Mouse (Mus musculus) forebrain, embryonic 15.5 days (tissue): ENCODE results near the gene Carmil2. TPM values are rescaled to one million over a fixed set of nuclear protein-coding genes. Genes with fewer than 3 reads are reported as not detected.

Source experiments
- ATAC-seq: fragments of 200-750 bp; cut with Nextera tagmentation; replicated peaks from 2 replicates; pipeline ENCODE4 v1.8.0; 2017; ENCODE audit warnings: mild to moderate bottlenecking, moderate TSS enrichment, moderate library complexity
- H3K27ac ChIP-seq: fragments of 300-500 bp; sonication (generic); replicated peaks from 2 replicates; pipeline ENCODE4 v1.5.1; 2015; ENCODE audit warnings: mild to moderate bottlenecking, inconsistent platforms
- H3K27me3 ChIP-seq: fragments of 300-500 bp; sonication (generic); 2 replicates; pipeline ENCODE4 v1.6.1; 2015; ENCODE audit warnings: inconsistent platforms
- H3K36me3 ChIP-seq: fragments of 300-500 bp; sonication (generic); 2 replicates; pipeline ENCODE4 v1.6.1; 2015; ENCODE audit warnings: mild to moderate bottlenecking, inconsistent platforms
- H3K4me1 ChIP-seq: fragments of 300-500 bp; sonication (generic); 2 replicates; pipeline ENCODE4 v1.6.1; 2015; ENCODE audit warnings: inconsistent platforms
- H3K4me2 ChIP-seq: fragments of 300-500 bp; sonication (generic); replicated peaks from 2 replicates; pipeline ENCODE4 v1.6.1; 2015; ENCODE audit warnings: mild to moderate bottlenecking, inconsistent platforms
- H3K4me3 ChIP-seq: fragments of 300-500 bp; sonication (generic); 2 replicates; pipeline ENCODE4 v1.5.1; 2015; ENCODE audit warnings: mild to moderate bottlenecking, inconsistent platforms
- H3K9ac ChIP-seq: fragments of 300-500 bp; sonication (generic); replicated peaks from 2 replicates; pipeline ENCODE4 v1.6.1; 2015; ENCODE audit warnings: mild to moderate bottlenecking, inconsistent platforms
- H3K9me3 ChIP-seq: fragments of 300-500 bp; sonication (generic); 2 replicates; pipeline ENCODE4 v1.6.1; 2016; ENCODE audit warnings: inconsistent platforms
- WGBS: fragments of 180-500 bp; shearing (Covaris S2); methylation state at CpG from one replicate; pipeline ENCODE4 v1.1.7; 2015; ENCODE audit warnings: mixed read lengths; 5-methylcytosine and 5-hydroxymethylcytosine counted together
- polyA plus RNA-seq: library from polyadenylated mRNA; unstranded; fragments of >200 nt; fragmentation: Nextera tagmentation; extraction: Ambion mirVana; gene quantifications from 2 replicates; pipeline ENCODE4 v1.2.1, GENCODE M21; 2015

Gene Carmil2
- polyA plus RNA-seq, 1 experiment from 2014 or later = 12.3 TPM

- no peak for ATAC-seq
- Histone ChIP-seq H3K4me3 (no peak overlapping the region), H3K9me3 (no peaks in the 10 kb centered on the region), H3K27ac (no peak overlapping the region), H3K4me2 (no peak overlapping the region), H3K9ac (no peak overlapping the region), H3K27me3 (no peaks in the 10 kb centered on the region), H3K4me1 (no peaks in the 10 kb centered on the region), H3K36me3 (peaks cover 22% of the 10 kb centered on the region)
- 60% methylated on average over 8 of the region's 8 CpGs for WGBS
Measured at GRCm38 (mm10) chr8:105687512-105687911, 1.4 kb downstream of the Carmil2 start.

- Histone ChIP-seq H3K36me3 (peaks cover 14% of the 10 kb centered on the region), H3K27me3 (no peaks in the 10 kb centered on the region), H3K9ac (no peak overlapping the region), H3K4me1 (no peaks in the 10 kb centered on the region), H3K4me2 (no peak overlapping the region), H3K27ac (no peak overlapping the region), H3K4me3 (no peak overlapping the region), H3K9me3 (no peaks in the 10 kb centered on the region)
- WGBS = 80% methylated on average over 14 of the region's 14 CpGs
- ATAC-seq = no peak
Measured at GRCm38 (mm10) chr8:105688242-105688752, 2.2 kb downstream of the Carmil2 start.

GRCm38 (mm10) chr8:105689256-105689982, 3.3 kb downstream of the Carmil2 start:
- Histone ChIP-seq H3K9ac (no peak overlapping the region), H3K4me3 (no peak overlapping the region), H3K4me1 (peaks cover 4% of the 10 kb centered on the region), H3K4me2 (no peak overlapping the region), H3K36me3 (peaks cover 2% of the 10 kb centered on the region; the same call in 1 of the 2 replicates), H3K9me3 (no peaks in the 10 kb centered on the region), H3K27me3 (no peaks in the 10 kb centered on the region), H3K27ac (no peak overlapping the region)
- no peak for ATAC-seq
- WGBS = 62% methylated on average over 35 of the region's 35 CpGs

- H3K4me2 ChIP-seq = no peak overlapping the region
- H3K27ac ChIP-seq = no peak overlapping the region
- H3K36me3 ChIP-seq = no peaks in the 10 kb centered on the region
- no peaks in the 10 kb centered on the region for H3K27me3 ChIP-seq
- no peak overlapping the region for H3K4me3 ChIP-seq
- H3K4me1 ChIP-seq = peaks cover 10% of the 10 kb centered on the region
- no peak overlapping the region for H3K9ac ChIP-seq
- whole genome bisulfite sequencing = 87% methylated on average over 9 of the region's 9 CpGs
- ATAC-seq = no peak
- H3K9me3 ChIP-seq = no peaks in the 10 kb centered on the region
Measured at GRCm38 (mm10) chr8:105689983-105690360, 3.9 kb downstream of the Carmil2 start.

- WGBS = 83% methylated on average over 14 of the region's 14 CpGs
- no peak for ATAC-seq
- H3K9me3 ChIP-seq = no peaks in the 10 kb centered on the region
- H3K27ac ChIP-seq = no peak overlapping the region
- peaks cover 16% of the 10 kb centered on the region for H3K4me1 ChIP-seq
- H3K27me3 ChIP-seq = no peaks in the 10 kb centered on the region
- no peak overlapping the region for H3K4me3 ChIP-seq
- H3K9ac ChIP-seq = no peak overlapping the region
- H3K36me3 ChIP-seq = 0 out of 2 replicates have a peak, but pooled peaks cover under 1% of the 10 kb centered on the region
- H3K4me2 ChIP-seq = no peak overlapping the region
Measured at GRCm38 (mm10) chr8:105690978-105691377, 4.9 kb downstream of the Carmil2 start.

GRCm38 (mm10) chr8:105692449-105693182, 6.5 kb downstream of the Carmil2 start:
- Histone ChIP-seq H3K4me3 (no peak overlapping the region), H3K4me2 (no peak overlapping the region), H3K9me3 (no peaks in the 10 kb centered on the region), H3K27me3 (no peaks in the 10 kb centered on the region), H3K36me3 (peaks cover 17% of the 10 kb centered on the region), H3K27ac (no peak overlapping the region), H3K9ac (no peak overlapping the region), H3K4me1 (peaks cover 16% of the 10 kb centered on the region)
- WGBS = 94% methylated on average over 11 of the region's 11 CpGs
- ATAC-seq = no peak

GRCm38 (mm10) chr8:105693648-105694047, 7.6 kb downstream of the Carmil2 start:
- H3K27ac ChIP-seq = peak overlapping the region; percentile 75
- peaks cover 16% of the 10 kb centered on the region for H3K4me1 ChIP-seq
- H3K4me2 ChIP-seq = peak overlapping the region; percentile 61
- peak overlapping the region; percentile 56 for H3K4me3 ChIP-seq
- peaks cover 28% of the 10 kb centered on the region for H3K36me3 ChIP-seq
- 3% methylated on average over 24 of the region's 30 CpGs for WGBS
- peak overlapping the region; percentile 64 for H3K9ac ChIP-seq
- peak; percentile 71 for ATAC-seq
- H3K9me3 ChIP-seq = no peaks in the 10 kb centered on the region
- no peaks in the 10 kb centered on the region for H3K27me3 ChIP-seq

- 8% methylated on average over 40 of the region's 40 CpGs for WGBS
- peak overlapping the region; percentile 64 for H3K9ac ChIP-seq
- peak overlapping the region; percentile 61 for H3K4me2 ChIP-seq
- no peaks in the 10 kb centered on the region for H3K27me3 ChIP-seq
- H3K4me3 ChIP-seq = peak overlapping the region; percentile 56
- H3K4me1 ChIP-seq = peaks cover 16% of the 10 kb centered on the region
- H3K27ac ChIP-seq = peak overlapping the region; percentile 75
- H3K9me3 ChIP-seq = no peaks in the 10 kb centered on the region
- H3K36me3 ChIP-seq = peaks cover 29% of the 10 kb centered on the region
- ATAC-seq = peak; percentile 42
Measured at GRCm38 (mm10) chr8:105694051-105694799, 8.2 kb downstream of the Carmil2 start.

GRCm38 (mm10) chr8:105695080-105695780, 9.2 kb downstream of the Carmil2 start:
- Histone ChIP-seq H3K27ac (no peak overlapping the region), H3K4me3 (peak overlapping the region; percentile 56), H3K4me2 (peak overlapping the region; percentile 61), H3K27me3 (no peaks in the 10 kb centered on the region), H3K36me3 (peaks cover 29% of the 10 kb centered on the region), H3K9ac (peak overlapping the region; percentile 64), H3K4me1 (peaks cover 25% of the 10 kb centered on the region), H3K9me3 (no peaks in the 10 kb centered on the region)
- 83% methylated on average over 30 of the region's 30 CpGs for WGBS
- no peak for ATAC-seq

GRCm38 (mm10) chr8:105697196-105697780, 11.2 kb downstream of the Carmil2 start:
- peaks cover 35% of the 10 kb centered on the region for H3K4me1 ChIP-seq
- WGBS = 92% methylated on average over 17 of the region's 17 CpGs

GRCm38 (mm10) chr8:105698734-105699133, 12.7 kb downstream of the Carmil2 start:
- Histone ChIP-seq H3K9ac (no peak overlapping the region), H3K27ac (no peak overlapping the region), H3K4me2 (no peak overlapping the region), H3K9me3 (no peaks in the 10 kb centered on the region), H3K4me3 (no peak overlapping the region), H3K36me3 (peaks cover 36% of the 10 kb centered on the region), H3K4me1 (peaks cover 38% of the 10 kb centered on the region), H3K27me3 (no peaks in the 10 kb centered on the region)
- WGBS = 89% methylated on average over 5 of the region's 5 CpGs
- no peak for ATAC-seq

More at GRCm38 (mm10) chr8:105697196-105697780, 11.2 kb downstream of the Carmil2 start:
- Histone ChIP-seq H3K4me2 (no peak overlapping the region), H3K36me3 (peaks cover 29% of the 10 kb centered on the region), H3K27me3 (no peaks in the 10 kb centered on the region), H3K9me3 (no peaks in the 10 kb centered on the region), H3K4me3 (no peak overlapping the region), H3K9ac (no peak overlapping the region), H3K27ac (no peak overlapping the region)
- no peak for ATAC-seq
